Mouse (Mus musculus): Measurements from ENCODE around the gene Ppp2r1b. TPM values are rescaled to one million over a fixed set of nuclear protein-coding genes. Genes with fewer than 3 reads are reported as not detected.

Gene Ppp2r1b
- total and polyA plus RNA-seq, 3 experiments = 39.6 to 66.6 (median 42.1) TPM

DNA sequence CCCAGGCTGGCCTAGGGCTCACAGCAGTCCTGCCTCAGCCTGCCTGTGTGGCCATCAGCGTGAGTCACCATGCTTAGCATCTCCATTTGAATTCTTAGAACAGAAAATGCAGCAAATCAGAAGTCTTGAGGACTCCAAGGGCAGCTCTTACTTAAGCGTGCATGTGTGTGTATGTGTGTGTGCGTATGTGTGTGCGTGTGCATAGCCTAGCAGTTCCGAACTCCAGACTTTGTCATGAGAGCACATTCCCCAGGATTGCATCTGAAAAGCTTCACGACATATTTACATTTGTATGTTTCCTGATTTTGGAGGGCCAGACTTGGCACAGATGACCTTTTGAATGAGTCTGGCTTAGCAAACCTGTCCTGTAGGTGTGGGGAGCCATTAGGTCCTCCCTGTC lies 2.0 kb downstream of the Ppp2r1b start:
- Histone ChIP-seq H3K9me3 (replicated peaks; ENCODE audit: low read length) (no peaks in the 10 kb centered on the region), H3K4me2 (ENCODE audit: insufficient read depth, low read depth, poor library complexity, severe bottlenecking) (no peak overlapping the region), H3K36me3 (replicated peaks in 1 of 2; ENCODE audit: control insufficient read depth in 1 of 2, insufficient read depth in 1 of 2, low read length in 1 of 2) (peaks cover 11 to 25% of the 10 kb centered on the region in 2 experiments), H3K4me1 (ENCODE audit: control insufficient read depth in 1 of 2, insufficient read depth in 2 of 2) (peaks cover 20 to 24% of the 10 kb centered on the region in 2 experiments), H3K27ac (ENCODE audit: insufficient read depth, low read depth) (no peak overlapping the region), H3K27me3 (replicated peaks) (no peaks in the 10 kb centered on the region), H3K79me2 (replicated peaks; ENCODE audit: control insufficient read depth, extremely low read depth, insufficient read depth, poor library complexity, severe bottlenecking) (no peaks in the 10 kb centered on the region), H3K9ac (ENCODE audit: insufficient read depth, low read depth) (no peak overlapping the region), H3K4me3 (replicated peaks in 1 of 3; ENCODE audit: low read depth in 2 of 3, low read length in 2 of 3, poor library complexity in 1 of 3) (no peak overlapping the region)
- no peak for TF ChIP-seq CHD1 (IDR thresholded peaks at IDR 0.05; ENCODE audit: low read depth, low read length)
- in situ Hi-C loops (cut with MboI; ENCODE audit: low pct_ligation_motif_present, low pct_unique_long_range_greater_than_20kb, low sequenced_read_pairs) = loop anchor here (25.0 kb wide), 1 partner anchor 290 kb away; no protein-coding TSS in a partner anchor
- no peak for DNase-seq (ENCODE audit: extremely low read depth)
- dilution Hi-C loops (cut with MboI; ENCODE audit: extremely low pct_ligation_motif_present, extremely low pct_unique_long_range_greater_than_20kb, low sequenced_read_pairs) = no loop called here

DNA sequence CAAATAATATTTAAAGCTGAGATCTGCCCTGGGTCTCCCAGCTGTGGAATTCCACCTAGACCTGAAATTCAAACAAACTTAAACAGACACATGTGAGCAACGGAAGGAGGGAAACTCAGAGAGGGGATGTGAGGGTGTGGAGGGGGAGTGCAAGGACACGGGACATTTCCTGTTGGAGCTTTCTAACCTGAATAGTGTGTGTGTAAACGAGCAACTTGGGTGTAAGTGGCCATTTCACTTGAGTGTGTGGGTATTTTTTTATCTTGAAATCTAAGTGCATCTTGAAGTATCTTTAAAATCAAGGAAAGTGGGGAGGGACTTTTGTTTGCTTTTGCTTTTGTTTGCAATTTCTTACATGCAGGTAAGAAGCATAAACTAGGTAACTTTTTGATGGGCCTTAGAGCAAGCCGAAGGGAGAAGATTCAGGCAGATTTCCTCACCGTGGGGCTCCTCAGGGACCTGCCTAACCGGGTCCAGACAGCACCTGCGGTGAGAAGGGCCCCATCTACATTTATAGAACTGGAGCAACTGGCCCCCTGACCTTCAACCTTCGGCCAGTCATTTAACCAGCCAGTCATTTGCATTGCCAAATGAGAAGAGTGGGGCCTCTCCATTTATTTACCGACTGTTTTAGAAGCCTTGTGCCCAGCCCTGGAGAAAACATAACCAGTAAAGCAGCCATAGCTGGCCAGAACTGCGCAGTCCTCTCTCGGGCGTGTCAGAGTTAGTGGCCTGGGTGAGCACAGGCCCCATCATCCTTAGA lies 2.7 kb downstream of the Ppp2r1b start:
- no peaks in the 10 kb centered on the region for H3K79me2 ChIP-seq (replicated peaks; ENCODE audit: control insufficient read depth, extremely low read depth, insufficient read depth, poor library complexity, severe bottlenecking)
- H3K4me2 ChIP-seq (ENCODE audit: insufficient read depth, low read depth, poor library complexity, severe bottlenecking) = peak overlapping the region; percentile 81
- no peaks in the 10 kb centered on the region for H3K9me3 ChIP-seq (replicated peaks; ENCODE audit: low read length)
- no peak for DNase-seq (ENCODE audit: extremely low read depth)
- TF ChIP-seq ZKSCAN1 (IDR thresholded peaks at IDR 0.05; ENCODE audit: borderline replicate concordance, low read depth, low read length) (no peak), SIN3A (IDR thresholded peaks at IDR 0.05; ENCODE audit: low read length) (peak; percentile 33; the same call in 1 of the 2 replicates), MEF2A (IDR thresholded peaks at IDR 0.05; ENCODE audit: borderline replicate concordance, low read depth, low read length) (peak; percentile 94), JUND (conservative IDR thresholded peaks at IDR 0.05; ENCODE audit: low read depth, low read length) (no peak), MXI1 (IDR thresholded peaks at IDR 0.05; ENCODE audit: low read depth, low read length) (0 out of 2 replicates have a peak, but pooled peaks have one; percentile 45), CHD1 (IDR thresholded peaks at IDR 0.05; ENCODE audit: low read depth, low read length) (no peak), POLR2AphosphoS2 (IDR thresholded peaks at IDR 0.05; ENCODE audit: low read depth, low read length) (0 out of 2 replicates have a peak, but pooled peaks have one; percentile 26), CHD2 (IDR thresholded peaks at IDR 0.05; ENCODE audit: low read length) (peak; percentile 48; the same call in 1 of the 2 replicates), EP300 (IDR thresholded peaks at IDR 0.05; ENCODE audit: low read length) (peak; percentile 67), TCF12 (IDR thresholded peaks at IDR 0.05; ENCODE audit: low read depth, low read length) (peak; percentile 68), BHLHE40 (IDR thresholded peaks at IDR 0.05; ENCODE audit: low read depth, low read length) (peak; percentile 69; the same call in 1 of the 2 replicates), MAZ (IDR thresholded peaks at IDR 0.05; ENCODE audit: low read depth, low read length) (peak; percentile 71), RCOR1 (conservative IDR thresholded peaks at IDR 0.05; ENCODE audit: low read depth, low read length) (peak; percentile 58; the same call in 1 of the 2 replicates), NELFE (IDR thresholded peaks at IDR 0.05; ENCODE audit: low read depth, low read length) (no peak), IRF4 (IDR thresholded peaks at IDR 0.05; ENCODE audit: low read depth, low read length) (peak; percentile 90), MAFK (IDR thresholded peaks at IDR 0.05; ENCODE audit: insufficient replicate concordance, low read length) (0 out of 2 replicates have a peak, but pooled peaks have one; percentile 20), ETS1 (conservative IDR thresholded peaks at IDR 0.05; ENCODE audit: low read depth, low read length) (peak; percentile 62; the same call in 1 of the 2 replicates)
- dilution Hi-C loops (cut with MboI; ENCODE audit: extremely low pct_ligation_motif_present, extremely low pct_unique_long_range_greater_than_20kb, low sequenced_read_pairs) = no loop called here
- in situ Hi-C loops (cut with MboI; ENCODE audit: low pct_ligation_motif_present, low pct_unique_long_range_greater_than_20kb, low sequenced_read_pairs) = loop anchor here (25.0 kb wide), 1 partner anchor 290 kb away; no protein-coding TSS in a partner anchor
- no peak overlapping the region for H3K4me3 ChIP-seq (replicated peaks in 1 of 3; ENCODE audit: low read depth in 2 of 3, low read length in 2 of 3, poor library complexity in 1 of 3)
- peak overlapping the region; percentile 35 for H3K9ac ChIP-seq (ENCODE audit: insufficient read depth, low read depth)
- peaks cover 24 to 25% of the 10 kb centered on the region in 2 experiments for H3K4me1 ChIP-seq (ENCODE audit: control insufficient read depth in 1 of 2, insufficient read depth in 2 of 2)
- H3K27me3 ChIP-seq (replicated peaks) = no peaks in the 10 kb centered on the region
- H3K36me3 ChIP-seq (replicated peaks in 1 of 2; ENCODE audit: control insufficient read depth in 1 of 2, insufficient read depth in 1 of 2, low read length in 1 of 2) = peaks cover 9 to 23% of the 10 kb centered on the region in 2 experiments
- peak overlapping the region; percentile 30; the same call in 1 of the 2 replicates for H3K27ac ChIP-seq (ENCODE audit: insufficient read depth, low read depth)
